Mouse (Mus musculus): ENCODE data around the gene Serpine2. TPM values are rescaled to one million over a fixed set of nuclear protein-coding genes. Genes with fewer than 3 reads are reported as not detected.

The Serpine2 gene
- total and polyA plus RNA-seq, 3 experiments = not detected

GRCm38 (mm10) chr1:79759436-79759972 is 101.5 kb downstream of the Serpine2 start:
- TF ChIP-seq MXI1 (IDR thresholded peaks at IDR 0.05; ENCODE audit: low read depth, low read length) = no peak
- no peak for TF ChIP-seq NRF1 (IDR thresholded peaks at IDR 0.05; ENCODE audit: insufficient read depth, low read depth, low read length, poor library complexity, severe bottlenecking)
- no peak for TF ChIP-seq KAT2A (conservative IDR thresholded peaks at IDR 0.05; ENCODE audit: low read depth, low read length)
- no peak for TF ChIP-seq MAZ (IDR thresholded peaks at IDR 0.05; ENCODE audit: low read depth, low read length)
- TF ChIP-seq USF1 (IDR thresholded peaks at IDR 0.05; ENCODE audit: low read depth, low read length) = no peak
- TF ChIP-seq SIN3A (IDR thresholded peaks at IDR 0.05; ENCODE audit: low read length) = no peak
- no peak for TF ChIP-seq SMC3 (IDR thresholded peaks at IDR 0.05; ENCODE audit: low read depth, low read length)
- TF ChIP-seq MAX (IDR thresholded peaks at IDR 0.05; ENCODE audit: low read length) = no peak
- TF ChIP-seq ZKSCAN1 (IDR thresholded peaks at IDR 0.05; ENCODE audit: low read depth, low read length) = no peak
- no peak for TF ChIP-seq TCF12 (IDR thresholded peaks at IDR 0.05; ENCODE audit: low read depth, low read length)
- TF ChIP-seq MYB (IDR thresholded peaks at IDR 0.05; ENCODE audit: low read depth, low read length) = no peak
- no peak for TF ChIP-seq MAFK (IDR thresholded peaks at IDR 0.05; ENCODE audit: borderline replicate concordance, low read depth, low read length)
- no peak for TF ChIP-seq GABPA (IDR thresholded peaks at IDR 0.05; ENCODE audit: low read depth, low read length)
- TF ChIP-seq JUND (IDR thresholded peaks at IDR 0.05; ENCODE audit: low read depth, low read length) = no peak
- no peak overlapping the region for H3K9ac ChIP-seq (ENCODE audit: control insufficient read depth, low read depth, low read length, poor library complexity, severe bottlenecking)
- no peak overlapping the region for H3K4me3 ChIP-seq (ENCODE audit: control insufficient read depth in 1 of 2, insufficient read depth in 1 of 2, low read depth in 2 of 2, low read length in 2 of 2)

GRCm38 (mm10) chr1:79759006-79759405 is 102.0 kb downstream of the Serpine2 start:
- H3K4me1 ChIP-seq (ENCODE audit: control insufficient read depth in 1 of 2, insufficient read depth in 2 of 2, low read length in 2 of 2) = peaks cover 2 to 14% of the 10 kb centered on the region in 2 experiments
- peaks cover 12% of the 10 kb centered on the region for H3K79me2 ChIP-seq (ENCODE audit: control insufficient read depth, insufficient read depth, low read length, poor library complexity)
- peaks cover 0 to 17% of the 10 kb centered on the region in 2 experiments; a peak in 2 of 4 replicates for H3K36me3 ChIP-seq (ENCODE audit: control insufficient read depth in 1 of 2, insufficient read depth in 2 of 2, low read length in 2 of 2)
- no peak overlapping the region for H3K27ac ChIP-seq (ENCODE audit: control insufficient read depth, low read depth, low read length)
- TF ChIP-seq MEF2A (IDR thresholded peaks at IDR 0.05; ENCODE audit: extremely low read depth, insufficient replicate concordance, low read depth, low read length, poor library complexity, severe bottlenecking) (no peak), MYB (IDR thresholded peaks at IDR 0.05; ENCODE audit: low read depth, low read length) (no peak)
- H3K4me3 ChIP-seq (ENCODE audit: control insufficient read depth in 1 of 2, insufficient read depth in 1 of 2, low read depth in 2 of 2, low read length in 2 of 2) = no peak overlapping the region
- no peak for DNase-seq (ENCODE audit: low read depth, low spot score)
- no peaks in the 10 kb centered on the region for H3K9me3 ChIP-seq (replicated peaks; ENCODE audit: insufficient read depth, low read length)
- H3K27me3 ChIP-seq (ENCODE audit: control insufficient read depth in 1 of 2, insufficient read depth in 2 of 2, low read length in 2 of 2) = no peaks in the 10 kb centered on the region
- H3K9ac ChIP-seq (ENCODE audit: control insufficient read depth, low read depth, low read length, poor library complexity, severe bottlenecking) = no peak overlapping the region

More at GRCm38 (mm10) chr1:79759436-79759972, 101.5 kb downstream of the Serpine2 start:
- H3K4me1 ChIP-seq (ENCODE audit: control insufficient read depth in 1 of 2, insufficient read depth in 2 of 2, low read length in 2 of 2) = peaks cover 5 to 14% of the 10 kb centered on the region in 2 experiments
- H3K9me3 ChIP-seq (replicated peaks; ENCODE audit: insufficient read depth, low read length) = no peaks in the 10 kb centered on the region
- DNase-seq (ENCODE audit: low read depth, low spot score) = no peak
- peaks cover 12% of the 10 kb centered on the region for H3K79me2 ChIP-seq (ENCODE audit: control insufficient read depth, insufficient read depth, low read length, poor library complexity)
- H3K36me3 ChIP-seq (ENCODE audit: control insufficient read depth in 1 of 2, insufficient read depth in 2 of 2, low read length in 2 of 2) = peaks cover 0 to 17% of the 10 kb centered on the region in 2 experiments; a peak in 2 of 4 replicates
- H3K27ac ChIP-seq (ENCODE audit: control insufficient read depth, low read depth, low read length) = no peak overlapping the region
- H3K27me3 ChIP-seq (ENCODE audit: control insufficient read depth in 1 of 2, insufficient read depth in 2 of 2, low read length in 2 of 2) = no peaks in the 10 kb centered on the region

Data from MEL (cell line).